Mouse (Mus musculus): ENCODE data around the gene Ift88.

GRCm38 (mm10) chr14:57375205-57375604 lies 48.7 kb upstream of the Ift88 start:
- TF ChIP-seq GATA1 (IDR thresholded peaks at IDR 0.05; ENCODE audit: borderline replicate concordance, low read length) (no peak), FLI1 (IDR thresholded peaks at IDR 0.05; ENCODE audit: low read length) (no peak)

Data from megakaryocyte, embryonic 14.5 days (primary cell).